Mouse (Mus musculus) liver, adult 2 months (tissue): ENCODE results near the gene Gpr6.

Experiments used
- CTCF ChIP-seq: fragments of 200-500 bp; IDR thresholded peaks from 2 replicates; pipeline ENCODE4 v1.5.1; 2011; ENCODE audit warnings: low read depth, low read length, control low read depth
- POLR2A ChIP-seq: fragments of 200-500 bp; IDR thresholded peaks from 2 replicates; pipeline ENCODE4 v1.6.1; 2011; ENCODE audit warnings: low read length, control low read depth; ENCODE audit not compliant: insufficient read depth; ENCODE audit errors: extremely low read depth

DNA sequence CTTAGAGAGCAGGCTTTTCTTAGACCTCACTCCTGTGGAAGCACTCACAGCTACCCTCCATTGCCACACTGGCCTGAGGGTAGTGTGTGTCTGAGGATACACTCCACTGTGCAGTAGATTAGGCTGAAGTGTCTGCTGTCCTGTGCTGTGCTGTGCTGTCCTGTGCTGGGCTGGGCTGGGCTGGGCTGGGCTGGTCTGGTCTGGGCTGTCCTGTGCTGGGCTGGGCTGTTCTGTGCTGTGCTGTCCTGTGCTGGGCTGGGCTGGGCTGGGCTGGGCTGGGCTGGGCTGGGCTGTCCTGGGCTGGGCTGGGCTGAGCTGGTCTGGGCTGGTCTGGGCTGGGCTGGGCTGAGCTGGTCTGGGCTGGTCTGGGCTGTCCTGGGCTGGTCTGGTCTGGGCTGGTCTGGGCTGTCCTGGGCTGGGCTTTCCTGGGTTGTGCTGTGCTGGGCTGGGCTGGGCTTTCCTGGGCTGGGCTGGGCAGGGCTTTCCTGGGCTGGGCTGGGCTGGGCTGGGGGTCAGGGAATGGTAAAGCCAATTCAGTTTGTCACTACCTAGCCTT, 31.5 kb downstream of the Gpr6 start:
- TF ChIP-seq POLR2A = no peak
- no peak for TF ChIP-seq CTCF
